Mouse (Mus musculus) thymus, postnatal 36 days (tissue): ENCODE results near the gene Dnase2a.

Experiments
- DNase-seq, 2 experiments: peaks; one replicate each; pipeline ENCODE4 v3.0.0; 2022; ENCODE audit warnings: mixed read lengths in 2 of 2

Gene Dnase2a

GRCm38 (mm10) chr8:84909162-84909767 is 905 bp downstream of the Dnase2a start:
- no peak for DNase-seq

GRCm38 (mm10) chr8:84909949-84910348 is 1.6 kb downstream of the Dnase2a start:
- no peak for DNase-seq

- no peak for DNase-seq
Observed at GRCm38 (mm10) chr8:84910551-84910950, 2.2 kb downstream of the Dnase2a start.

GRCm38 (mm10) chr8:84911854-84912253 is 3.5 kb downstream of the Dnase2a start:
- DNase-seq: no peak

GRCm38 (mm10) chr8:84912391-84912790 is 4.0 kb downstream of the Dnase2a start:
- DNase-seq: no peak

GRCm38 (mm10) chr8:84912895-84913501 is 4.6 kb downstream of the Dnase2a start:
- DNase-seq: peak; percentile 78 to 85

- DNase-seq: no peak
Observed at GRCm38 (mm10) chr8:84913502-84913900, 5.1 kb downstream of the Dnase2a start.

- DNase-seq: peak; percentile 36 to 49
Observed at GRCm38 (mm10) chr8:84913960-84914359, 5.6 kb downstream of the Dnase2a start.

GRCm38 (mm10) chr8:84915269-84915668 is 6.9 kb downstream of the Dnase2a start:
- DNase-seq: no peak

GRCm38 (mm10) chr8:84917781-84918180 is 9.4 kb downstream of the Dnase2a start:
- DNase-seq: no peak

GRCm38 (mm10) chr8:84918646-84919045 is 10.3 kb downstream of the Dnase2a start:
- DNase-seq: no peak

GRCm38 (mm10) chr8:84921596-84921995 is 13.2 kb downstream of the Dnase2a start:
- DNase-seq: no peak

- no peak for DNase-seq
Observed at GRCm38 (mm10) chr8:84925557-84925956, 17.2 kb downstream of the Dnase2a start.

- DNase-seq: no peak
Observed at GRCm38 (mm10) chr8:84927513-84927912, 19.2 kb downstream of the Dnase2a start.

GRCm38 (mm10) chr8:84928456-84929306 is 20.3 kb downstream of the Dnase2a start:
- DNase-seq: peak; percentile 56

- DNase-seq: no peak
Observed at GRCm38 (mm10) chr8:84930582-84930981, 22.2 kb downstream of the Dnase2a start.

- DNase-seq: no peak
Observed at GRCm38 (mm10) chr8:84933767-84934559, 25.6 kb downstream of the Dnase2a start.

- no peak for DNase-seq
Observed at GRCm38 (mm10) chr8:84934860-84935259, 26.5 kb downstream of the Dnase2a start.

GRCm38 (mm10) chr8:84935489-84935888 is 27.1 kb downstream of the Dnase2a start:
- DNase-seq: no peak

GRCm38 (mm10) chr8:84936041-84936961 is 27.9 kb downstream of the Dnase2a start:
- DNase-seq: no peak

GRCm38 (mm10) chr8:84936962-84937546 is 28.7 kb downstream of the Dnase2a start, which contains the start of gene Mast1:
Gene Mast1 (minus strand): TSS chr8:84937359.
- peak; percentile 54 for DNase-seq
